Mouse (Mus musculus): ENCODE data around the gene Mllt6.
"Not testable (repeated sequence)": the region's sequence is repeated elsewhere in the genome, so short reads cannot be mapped to it uniquely, and the experiment has no call there.

Gene Mllt6

GRCm38 (mm10) chr11:97687061-97687460 lies 23.8 kb downstream of the Mllt6 start:
- in situ Hi-C loops (cut with MboI; ENCODE audit: low sequenced_read_pairs) = no loop called here

GRCm38 (mm10) chr11:97689861-97690260 lies 26.6 kb downstream of the Mllt6 start:
- in situ Hi-C loops (cut with MboI; ENCODE audit: low sequenced_read_pairs) = loop anchor here (10.0 kb wide), 2 partner anchors 45 to 205 kb away; no protein-coding TSS in a partner anchor

- in situ Hi-C loops (cut with MboI; ENCODE audit: low sequenced_read_pairs) = loop anchor here (10.0 kb wide), 2 partner anchors 50 to 210 kb away; no protein-coding TSS in a partner anchor
Observed at GRCm38 (mm10) chr11:97694435-97694834, 31.2 kb downstream of the Mllt6 start.

GRCm38 (mm10) chr11:97694921-97695711 lies 31.9 kb downstream of the Mllt6 start:
- in situ Hi-C loops (cut with MboI; ENCODE audit: low sequenced_read_pairs) = loop anchor here (10.0 kb wide), 2 partner anchors 50 to 210 kb away; no protein-coding TSS in a partner anchor

GRCm38 (mm10) chr11:97695712-97696401 lies 32.6 kb downstream of the Mllt6 start:
- in situ Hi-C loops (cut with MboI; ENCODE audit: low sequenced_read_pairs) = loop anchor here (10.0 kb wide), 2 partner anchors 51 to 211 kb away; no protein-coding TSS in a partner anchor

GRCm38 (mm10) chr11:97696669-97697068 lies 33.5 kb downstream of the Mllt6 start:
- in situ Hi-C loops (cut with MboI; ENCODE audit: low sequenced_read_pairs) = loop anchor here (10.0 kb wide), 2 partner anchors 52 to 212 kb away; no protein-coding TSS in a partner anchor

GRCm38 (mm10) chr11:97697199-97697890 lies 34.1 kb downstream of the Mllt6 start:
- in situ Hi-C loops (cut with MboI; ENCODE audit: low sequenced_read_pairs) = loop anchor here (10.0 kb wide), 2 partner anchors 53 to 213 kb away; no protein-coding TSS in a partner anchor

GRCm38 (mm10) chr11:97697891-97698529 lies 34.8 kb downstream of the Mllt6 start:
- in situ Hi-C loops (cut with MboI; ENCODE audit: low sequenced_read_pairs) = loop anchor here (10.0 kb wide), 2 partner anchors 53 to 213 kb away; no protein-coding TSS in a partner anchor

GRCm38 (mm10) chr11:97698741-97699611 lies 35.8 kb downstream of the Mllt6 start:
- in situ Hi-C loops (cut with MboI; ENCODE audit: low sequenced_read_pairs) = loop anchor here (10.0 kb wide), 2 partner anchors 54 to 214 kb away; no protein-coding TSS in a partner anchor

- in situ Hi-C loops (cut with MboI; ENCODE audit: low sequenced_read_pairs) = loop anchor here (10.0 kb wide), 2 partner anchors 55 to 215 kb away; no protein-coding TSS in a partner anchor
Observed at GRCm38 (mm10) chr11:97699626-97700002, 36.4 kb downstream of the Mllt6 start.

- in situ Hi-C loops (cut with MboI; ENCODE audit: low sequenced_read_pairs) = no loop called here
Observed at GRCm38 (mm10) chr11:97700003-97700745, 37.0 kb downstream of the Mllt6 start, which contains the start of gene Pcgf2. Gene Pcgf2, minus strand, starts transcription at chr11:97700497.

GRCm38 (mm10) chr11:97700746-97701580 lies 37.7 kb downstream of the Mllt6 start:
- in situ Hi-C loops (cut with MboI; ENCODE audit: low sequenced_read_pairs) = no loop called here

- in situ Hi-C loops (cut with MboI; ENCODE audit: low sequenced_read_pairs) = no loop called here
Observed at GRCm38 (mm10) chr11:97701581-97702392, 38.6 kb downstream of the Mllt6 start.

GRCm38 (mm10) chr11:97702393-97702745 lies 39.2 kb downstream of the Mllt6 start:
- in situ Hi-C loops (cut with MboI; ENCODE audit: low sequenced_read_pairs) = no loop called here

GRCm38 (mm10) chr11:97703039-97703826 lies 40.0 kb downstream of the Mllt6 start, which contains the start of gene Psmb3:
Gene Psmb3, plus strand, starts transcription at chr11:97703399.
- in situ Hi-C loops (cut with MboI; ENCODE audit: low sequenced_read_pairs) = no loop called here

GRCm38 (mm10) chr11:97710067-97710466 lies 46.9 kb downstream of the Mllt6 start:
- in situ Hi-C loops (cut with MboI; ENCODE audit: low sequenced_read_pairs) = not testable (repeated sequence)
